Mouse (Mus musculus) small intestine, adult 2 months (tissue): ENCODE data around the gene Lemd1.
"Not testable (repeated sequence)": the region's sequence is repeated elsewhere in the genome, so short reads cannot be mapped to it uniquely, and the experiment has no call there.

Experiments
- CTCF ChIP-seq: fragments of 200-500 bp; IDR thresholded peaks from 2 replicates; pipeline ENCODE4 v1.5.1; 2012; ENCODE audit warnings: low read depth, mild to moderate bottlenecking, control low read depth, inconsistent platforms, low read length, moderate library complexity, mixed read lengths; ENCODE audit not compliant: insufficient replicate concordance, insufficient read length; ENCODE audit errors: extremely low read depth
- POLR2A ChIP-seq: fragments of 200-500 bp; IDR thresholded peaks from 2 replicates; pipeline ENCODE4 v1.6.1; 2012; ENCODE audit warnings: low read depth, mild to moderate bottlenecking, control low read depth, inconsistent platforms, low read length, moderate library complexity

GRCm38 (mm10) chr1:132280636-132281035 is 89.4 kb downstream of the Lemd1 start:
- not testable (repeated sequence) for TF ChIP-seq POLR2A, CTCF
